Mouse (Mus musculus) hindbrain, embryonic 13.5 days (tissue): Measurements from ENCODE around the gene Rgl2. TPM values are rescaled to one million over a fixed set of nuclear protein-coding genes. Genes with fewer than 3 reads are reported as not detected.

Experiments
- ATAC-seq: fragments of 200-750 bp; cut with Nextera tagmentation; 2 replicates; pipeline ENCODE4 v1.8.0; 2017; ENCODE audit warnings: moderate TSS enrichment; ENCODE audit not compliant: low FRiP score
- H3K27ac ChIP-seq: fragments of 300-500 bp; sonication (generic); 2 replicates; pipeline ENCODE4 v1.5.1; 2015; ENCODE audit warnings: inconsistent platforms, mild to moderate bottlenecking, moderate library complexity
- H3K27me3 ChIP-seq: fragments of 300-500 bp; sonication (generic); 2 replicates; pipeline ENCODE4 v1.6.1; 2015; ENCODE audit warnings: mild to moderate bottlenecking, inconsistent platforms
- H3K36me3 ChIP-seq: fragments of 300-500 bp; sonication (generic); 2 replicates; pipeline ENCODE4 v1.6.1; 2015; ENCODE audit warnings: mild to moderate bottlenecking, inconsistent platforms
- H3K4me1 ChIP-seq: fragments of 300-500 bp; sonication (generic); replicated peaks from 2 replicates; pipeline ENCODE4 v1.6.1; 2015; ENCODE audit warnings: inconsistent platforms
- H3K4me2 ChIP-seq: fragments of 300-500 bp; sonication (generic); 2 replicates; pipeline ENCODE4 v1.6.1; 2015; ENCODE audit warnings: inconsistent platforms, mild to moderate bottlenecking, moderate library complexity
- H3K4me3 ChIP-seq: fragments of 300-500 bp; sonication (generic); 2 replicates; pipeline ENCODE4 v1.5.1; 2015; ENCODE audit warnings: mild to moderate bottlenecking, inconsistent platforms
- H3K9ac ChIP-seq: fragments of 300-500 bp; sonication (generic); 2 replicates; pipeline ENCODE4 v1.6.1; 2015; ENCODE audit warnings: mild to moderate bottlenecking, inconsistent platforms
- H3K9me3 ChIP-seq: fragments of 300-500 bp; sonication (generic); 2 replicates; pipeline ENCODE4 v1.6.1; 2016; ENCODE audit warnings: inconsistent platforms
- WGBS: fragments of 180-500 bp; shearing (Covaris S2); methylation state at CpG from one replicate; pipeline ENCODE4 v1.1.7; 2015; 5-methylcytosine and 5-hydroxymethylcytosine counted together
- polyA plus RNA-seq: library from polyadenylated mRNA; unstranded; fragments of >200 nt; fragmentation: Nextera tagmentation; extraction: Ambion mirVana; gene quantifications from 2 replicates; pipeline ENCODE4 v1.2.1, GENCODE M21; 2015

Gene Rgl2
- polyA plus RNA-seq, 1 experiment from 2014 or later, result 56.7 TPM

DNA sequence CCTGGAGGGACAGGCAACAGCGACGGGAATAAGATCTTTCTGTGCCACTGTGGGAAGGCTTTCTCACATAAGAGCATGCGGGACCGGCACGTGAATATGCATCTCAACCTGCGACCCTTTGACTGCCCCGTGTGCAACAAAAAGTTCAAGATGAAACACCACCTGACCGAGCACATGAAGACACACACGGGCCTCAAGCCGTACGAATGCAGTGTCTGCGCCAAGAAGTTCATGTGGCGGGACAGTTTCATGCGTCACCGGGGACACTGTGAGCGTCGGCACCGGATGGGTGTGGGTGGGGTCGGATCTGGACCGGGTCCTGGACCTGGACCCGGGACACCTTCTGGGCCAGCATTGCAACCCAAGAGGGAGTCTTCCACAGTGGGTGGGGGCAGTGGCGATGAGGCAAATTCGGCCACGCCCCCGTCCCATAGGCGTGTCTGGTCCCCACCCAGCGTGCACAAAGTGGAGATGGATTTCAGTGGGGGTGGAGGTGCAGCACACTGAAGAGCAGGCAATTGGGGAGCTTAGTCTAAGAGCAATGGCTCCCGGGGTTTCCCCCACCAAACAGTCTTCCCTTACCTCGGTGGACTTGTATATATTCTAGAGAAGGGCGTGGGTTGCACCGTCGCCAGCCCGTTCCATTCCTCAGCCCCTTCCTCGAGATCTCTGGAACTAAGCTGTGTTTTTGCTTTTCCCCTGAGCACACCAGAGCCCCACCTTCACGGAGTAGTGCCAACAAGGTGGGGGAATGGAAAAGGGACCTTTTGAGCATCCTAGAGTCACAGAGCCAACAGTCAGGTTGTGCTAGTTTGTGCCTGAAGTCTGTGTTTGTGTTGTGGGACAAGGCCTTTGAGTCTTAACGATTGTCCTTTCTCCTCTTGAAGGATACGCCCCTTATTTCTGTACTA, 10.8 kb upstream of the Rgl2 start:
- Histone ChIP-seq H3K9ac (peak overlapping the region; percentile 74), H3K27me3 (peaks cover 14% of the 10 kb centered on the region), H3K9me3 (no peaks in the 10 kb centered on the region), H3K4me1 (peaks cover 69% of the 10 kb centered on the region), H3K27ac (no peak overlapping the region), H3K4me3 (peak overlapping the region; percentile 45), H3K36me3 (peaks cover 27% of the 10 kb centered on the region), H3K4me2 (peak overlapping the region; percentile 73)
- ATAC-seq, result no peak
- WGBS, result 59% methylated on average over 37 of the region's 37 CpGs

DNA sequence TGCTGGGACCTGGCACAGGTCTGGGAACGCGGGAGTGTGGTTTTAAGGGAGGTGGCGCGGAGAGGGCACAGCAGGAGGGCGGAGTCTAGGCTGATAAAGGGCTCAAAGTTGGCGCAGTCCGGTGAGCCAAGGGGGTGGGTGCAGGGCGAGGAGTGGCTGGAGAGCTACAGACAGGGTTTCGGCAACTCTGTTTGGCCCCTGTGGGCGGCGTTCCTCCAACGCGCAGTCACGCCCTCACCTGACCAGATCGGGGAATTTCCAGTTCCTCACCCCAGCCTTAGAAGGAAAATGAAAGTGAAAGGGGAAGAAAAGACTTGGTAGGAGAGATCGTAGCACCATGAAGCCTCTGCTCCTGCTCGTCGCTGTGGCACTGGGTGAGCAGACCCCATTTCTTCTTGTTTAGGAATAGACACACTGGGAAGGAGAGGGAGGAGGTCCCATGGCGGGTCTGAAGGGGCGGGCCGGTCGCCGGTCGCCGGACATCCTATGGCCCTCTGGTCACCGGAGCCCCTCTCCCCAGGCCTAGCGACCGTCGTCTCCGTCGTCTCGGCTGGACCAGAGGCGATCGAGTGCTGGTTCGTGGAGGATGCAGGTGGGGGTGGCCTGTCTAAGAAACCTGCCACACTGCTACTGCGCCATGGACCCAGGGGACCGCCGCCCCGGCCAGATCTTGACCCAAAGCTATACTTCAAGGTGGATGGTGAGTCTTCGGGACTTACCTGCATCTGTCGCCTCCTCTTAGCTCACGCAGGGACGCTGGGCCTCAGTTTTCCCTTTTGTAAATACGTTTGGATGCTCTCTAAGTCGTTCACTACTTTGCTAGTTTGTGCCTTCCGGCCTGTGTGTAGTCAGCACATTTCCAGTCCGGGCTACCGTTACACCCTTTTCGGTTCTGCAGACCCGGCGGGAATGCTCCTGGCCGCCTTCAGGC, 9.7 kb upstream of the Rgl2 start:
- Histone ChIP-seq H3K9ac (peak overlapping the region; percentile 74), H3K4me3 (peak overlapping the region; percentile 45), H3K27ac (peak overlapping the region; percentile 62), H3K9me3 (no peaks in the 10 kb centered on the region), H3K4me2 (peak overlapping the region; percentile 73), H3K36me3 (peaks cover 16% of the 10 kb centered on the region), H3K27me3 (peaks cover 14% of the 10 kb centered on the region), H3K4me1 (peaks cover 60% of the 10 kb centered on the region)
- ATAC-seq, result no peak
- 1% methylated on average over 50 of the region's 52 CpGs for WGBS

DNA sequence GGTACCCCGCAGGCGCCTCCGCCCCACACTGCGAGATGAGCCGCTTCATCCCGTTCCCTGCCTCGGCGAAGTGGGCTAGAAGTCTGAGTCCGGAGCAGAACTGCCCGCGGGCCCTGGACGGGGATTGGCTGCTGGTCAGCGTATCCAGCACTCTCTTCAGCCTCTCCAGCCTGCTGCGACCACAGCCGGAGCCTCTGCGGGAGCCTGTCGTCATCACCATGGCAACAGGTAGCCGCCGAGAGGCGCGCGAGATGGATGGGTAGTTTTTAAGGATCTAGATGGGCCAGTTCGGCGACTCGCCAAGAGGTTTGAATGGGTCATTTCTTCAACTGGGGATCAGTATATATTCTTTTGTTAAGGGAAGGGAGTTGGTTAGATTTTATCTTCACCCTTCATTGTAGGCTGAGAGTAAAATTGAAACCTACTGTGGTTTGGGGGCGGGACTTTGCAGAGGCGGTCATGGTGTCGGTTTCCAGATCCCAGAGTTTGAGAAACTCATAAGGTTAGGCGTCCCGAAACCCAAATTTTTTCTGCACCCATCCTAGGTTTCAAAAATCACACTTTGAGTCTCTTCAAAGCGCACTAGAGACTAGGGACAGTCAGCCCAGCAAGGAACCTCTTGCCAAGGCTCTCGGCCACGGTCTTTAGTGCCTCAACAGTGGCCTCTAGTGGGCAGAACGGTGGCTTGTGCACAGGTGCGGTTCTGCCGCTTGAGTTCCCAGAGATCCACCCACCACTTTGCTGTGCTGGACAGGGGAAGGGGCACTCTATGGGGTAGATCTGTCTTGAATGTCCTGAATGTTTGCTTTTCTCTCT, 8.9 kb upstream of the Rgl2 start:
- H3K27me3 ChIP-seq, result peaks cover 14% of the 10 kb centered on the region
- ATAC-seq, result no peak

DNA sequence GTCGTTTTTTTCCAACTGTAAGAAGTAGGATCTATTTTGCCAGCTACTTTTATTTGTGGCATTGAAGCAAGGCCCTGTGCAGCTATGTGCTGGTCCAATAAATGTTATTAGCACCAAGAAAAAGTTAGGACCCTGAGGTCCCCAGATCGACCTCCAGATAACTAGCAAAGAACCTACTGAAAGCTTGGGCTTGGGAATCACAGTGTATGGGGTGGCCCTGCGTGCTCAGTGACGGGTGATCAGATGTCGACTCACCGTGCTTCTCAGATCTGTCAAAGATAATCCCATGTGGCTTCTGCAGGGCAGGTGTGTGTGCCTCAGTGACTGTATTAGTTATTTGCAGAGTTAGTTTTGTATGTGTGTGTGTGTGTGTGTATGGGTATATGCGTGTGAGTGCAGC, 8.0 kb upstream of the Rgl2 start:
- Histone ChIP-seq H3K4me3 (no peak overlapping the region), H3K9ac (no peak overlapping the region), H3K9me3 (no peaks in the 10 kb centered on the region), H3K4me2 (no peak overlapping the region), H3K4me1 (peaks cover 51% of the 10 kb centered on the region), H3K27me3 (peaks cover 14% of the 10 kb centered on the region), H3K36me3 (peaks cover 25% of the 10 kb centered on the region), H3K27ac (no peak overlapping the region)
- WGBS, result 86% methylated on average over 7 of the region's 7 CpGs
- no peak for ATAC-seq

More for the DNA sequence above, 8.9 kb upstream of the Rgl2 start:
- Histone ChIP-seq H3K9ac (peak overlapping the region; percentile 74), H3K4me1 (peaks cover 51% of the 10 kb centered on the region), H3K36me3 (peaks cover 17% of the 10 kb centered on the region), H3K4me3 (peak overlapping the region; percentile 45), H3K9me3 (no peaks in the 10 kb centered on the region), H3K4me2 (peak overlapping the region; percentile 73), H3K27ac (peak overlapping the region; percentile 62)
- WGBS, result under 1% methylated on average over 36 of the region's 36 CpGs

DNA sequence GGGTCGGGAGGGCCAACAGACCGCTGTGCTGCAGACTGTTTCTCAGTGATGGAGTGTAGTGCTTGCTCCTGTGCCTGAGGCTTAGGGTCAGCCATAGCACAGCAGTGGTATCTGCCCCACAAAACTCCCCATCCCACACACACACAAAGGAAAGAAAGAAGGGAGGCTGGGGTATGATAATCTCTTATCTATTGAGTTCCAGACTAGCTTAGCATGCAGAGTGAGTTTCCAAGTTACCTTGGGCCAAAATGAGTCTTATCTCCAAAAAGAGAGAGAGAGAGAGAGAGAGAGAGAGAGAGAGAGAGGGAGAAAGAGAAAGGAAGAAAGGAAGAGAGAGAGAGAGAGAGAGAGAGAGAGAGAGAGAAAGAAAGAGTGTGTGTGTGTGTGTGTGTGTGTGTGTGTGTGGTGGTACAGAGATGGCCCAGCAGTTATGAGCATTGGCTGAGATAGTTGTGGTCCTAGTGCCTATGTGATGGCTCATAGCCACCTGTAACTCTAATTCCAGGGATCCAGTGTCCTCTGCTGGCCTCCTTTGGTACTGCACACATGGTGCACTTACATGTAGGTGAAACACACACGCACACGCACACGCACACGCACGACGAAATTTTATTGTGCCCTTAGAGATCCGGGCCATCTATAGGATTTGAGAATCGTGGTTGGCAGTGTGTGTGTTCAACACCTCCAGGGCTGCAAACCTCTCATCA, 4.6 kb upstream of the Rgl2 start:
- peaks cover 22% of the 10 kb centered on the region for H3K36me3 ChIP-seq
- no peak overlapping the region for H3K27ac ChIP-seq
- no peak for ATAC-seq
- H3K9ac ChIP-seq, result no peak overlapping the region
- WGBS, result 84% methylated on average over 10 of the region's 10 CpGs
- peaks cover 34% of the 10 kb centered on the region for H3K4me1 ChIP-seq
- H3K27me3 ChIP-seq, result 0 out of 2 replicates have a peak, but pooled peaks cover under 1% of the 10 kb centered on the region
- no peaks in the 10 kb centered on the region for H3K9me3 ChIP-seq
- no peak overlapping the region for H3K4me2 ChIP-seq
- no peak overlapping the region for H3K4me3 ChIP-seq

DNA sequence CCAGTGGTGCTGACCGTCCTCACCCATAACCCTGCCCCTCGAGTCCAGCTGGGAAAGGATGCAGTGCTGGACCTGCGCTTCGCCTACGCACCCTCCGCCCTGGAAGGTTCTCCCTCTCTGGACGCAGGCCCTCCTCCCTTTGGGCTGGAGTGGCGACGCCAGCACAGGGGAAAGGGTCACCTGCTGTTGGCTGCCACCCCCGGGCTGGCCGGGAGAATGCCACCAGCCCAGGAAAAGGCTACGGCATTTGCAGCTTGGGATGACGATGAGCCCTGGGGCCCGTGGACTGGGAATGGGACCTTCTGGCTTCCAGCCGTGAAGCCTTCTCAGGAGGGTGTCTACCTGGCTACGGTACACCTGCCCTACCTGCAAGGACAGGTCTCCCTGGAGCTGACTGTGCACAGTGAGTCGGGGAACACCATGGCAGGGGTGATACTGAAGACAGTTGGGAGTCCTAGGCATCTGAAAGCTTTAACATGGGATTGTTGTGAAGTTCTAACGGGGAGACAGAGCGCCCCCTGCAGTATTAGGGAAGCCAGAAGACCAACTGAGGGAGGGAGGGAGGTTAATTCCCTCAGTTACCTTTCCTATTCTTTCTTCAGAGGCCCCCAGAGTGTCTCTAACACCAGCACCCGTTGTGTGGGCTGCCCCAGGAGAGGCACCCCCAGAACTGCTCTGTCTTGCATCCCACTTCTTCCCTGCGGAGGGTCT, 3.8 kb upstream of the Rgl2 start:
- no peaks in the 10 kb centered on the region for H3K9me3 ChIP-seq
- peaks cover 28% of the 10 kb centered on the region for H3K4me1 ChIP-seq
- H3K4me3 ChIP-seq, result no peak overlapping the region
- H3K4me2 ChIP-seq, result no peak overlapping the region
- ATAC-seq, result no peak
- WGBS, result 84% methylated on average over 21 of the region's 21 CpGs
- no peak overlapping the region for H3K9ac ChIP-seq
- H3K36me3 ChIP-seq, result peaks cover 22% of the 10 kb centered on the region
- no peak overlapping the region for H3K27ac ChIP-seq
- H3K27me3 ChIP-seq, result no peaks in the 10 kb centered on the region

DNA sequence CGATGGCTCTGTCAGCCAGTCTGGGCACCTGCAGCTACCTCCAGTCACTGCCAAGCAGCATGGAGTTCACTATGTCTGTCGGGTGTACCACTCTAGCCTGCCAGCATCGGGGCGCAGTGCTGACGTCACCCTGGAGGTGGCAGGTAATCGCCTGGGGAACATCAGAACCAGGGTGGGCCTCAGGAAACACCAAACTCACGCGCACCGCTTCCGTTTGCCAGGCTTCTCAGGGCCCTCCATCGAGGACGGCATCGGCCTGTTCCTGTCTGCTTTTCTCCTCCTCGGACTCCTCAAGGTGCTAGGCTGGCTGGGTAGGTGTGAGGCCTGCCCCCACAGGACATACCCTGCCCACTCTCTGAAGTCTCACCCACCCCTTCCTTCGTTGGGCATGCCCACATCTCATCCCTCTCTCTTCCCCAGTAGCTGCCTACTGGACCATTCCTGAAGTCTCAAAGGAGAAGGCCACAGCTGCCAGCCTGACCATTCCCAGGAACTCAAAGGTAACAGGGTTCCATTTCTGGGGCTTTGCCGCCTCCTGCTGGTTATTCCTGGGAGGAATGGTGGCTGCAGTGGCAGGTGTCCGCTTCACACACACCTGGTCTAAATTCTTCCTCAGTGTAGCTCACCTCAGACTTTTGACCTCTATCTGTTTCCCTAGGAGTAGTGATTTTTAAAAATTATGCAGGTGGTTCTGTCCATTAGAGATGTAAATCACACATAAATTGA, 3.0 kb upstream of the Rgl2 start:
- Histone ChIP-seq H3K4me3 (no peak overlapping the region), H3K9me3 (no peaks in the 10 kb centered on the region), H3K27ac (no peak overlapping the region), H3K27me3 (no peaks in the 10 kb centered on the region), H3K4me2 (no peak overlapping the region), H3K36me3 (peaks cover 22% of the 10 kb centered on the region), H3K4me1 (peaks cover 28% of the 10 kb centered on the region), H3K9ac (no peak overlapping the region)
- WGBS, result 80% methylated on average over 17 of the region's 17 CpGs
- no peak for ATAC-seq

DNA sequence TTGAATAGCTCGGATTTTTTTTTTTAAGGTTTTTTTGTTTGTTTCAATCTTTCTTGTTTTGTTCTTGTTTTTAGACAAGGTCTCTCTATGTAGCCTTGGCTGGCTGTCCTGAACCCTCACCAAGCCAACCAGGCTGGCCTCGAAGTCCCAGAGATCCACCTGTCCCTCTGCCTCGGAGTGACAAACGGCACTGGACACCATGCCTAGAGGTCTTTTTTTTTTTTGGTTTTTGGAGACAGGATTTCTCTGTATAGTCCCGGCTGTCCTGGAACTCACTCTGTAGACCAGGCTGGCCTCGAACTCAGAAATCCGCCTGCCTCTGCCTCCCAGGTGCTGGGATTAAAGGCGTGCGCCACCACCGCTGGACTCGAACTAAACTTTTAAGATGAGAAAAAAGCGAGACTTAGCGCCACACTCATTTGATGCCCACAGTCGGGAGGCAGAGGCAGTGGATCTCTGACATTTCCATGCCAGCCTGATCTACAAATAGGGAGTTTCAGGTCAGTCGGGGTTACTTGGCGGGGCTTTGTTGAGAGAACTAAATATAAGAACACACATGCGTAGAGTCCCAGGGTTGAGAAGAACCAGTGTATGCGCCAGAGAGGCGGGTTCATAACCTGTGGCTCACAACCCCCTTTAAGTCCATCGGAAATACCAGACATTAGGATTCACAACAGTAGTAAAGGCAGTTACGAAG, 944 bp upstream of the Rgl2 start:
- Histone ChIP-seq H3K36me3 (peaks cover 35% of the 10 kb centered on the region), H3K4me2 (peak overlapping the region; percentile 99), H3K4me1 (peaks cover 31% of the 10 kb centered on the region), H3K9ac (peak overlapping the region; percentile 95), H3K4me3 (peak overlapping the region; percentile 90), H3K27ac (peak overlapping the region; percentile 76; the same call in 1 of the 2 replicates), H3K9me3 (no peaks in the 10 kb centered on the region), H3K27me3 (no peaks in the 10 kb centered on the region)
- no peak for ATAC-seq
- 67% methylated on average over 21 of the region's 21 CpGs for WGBS

DNA sequence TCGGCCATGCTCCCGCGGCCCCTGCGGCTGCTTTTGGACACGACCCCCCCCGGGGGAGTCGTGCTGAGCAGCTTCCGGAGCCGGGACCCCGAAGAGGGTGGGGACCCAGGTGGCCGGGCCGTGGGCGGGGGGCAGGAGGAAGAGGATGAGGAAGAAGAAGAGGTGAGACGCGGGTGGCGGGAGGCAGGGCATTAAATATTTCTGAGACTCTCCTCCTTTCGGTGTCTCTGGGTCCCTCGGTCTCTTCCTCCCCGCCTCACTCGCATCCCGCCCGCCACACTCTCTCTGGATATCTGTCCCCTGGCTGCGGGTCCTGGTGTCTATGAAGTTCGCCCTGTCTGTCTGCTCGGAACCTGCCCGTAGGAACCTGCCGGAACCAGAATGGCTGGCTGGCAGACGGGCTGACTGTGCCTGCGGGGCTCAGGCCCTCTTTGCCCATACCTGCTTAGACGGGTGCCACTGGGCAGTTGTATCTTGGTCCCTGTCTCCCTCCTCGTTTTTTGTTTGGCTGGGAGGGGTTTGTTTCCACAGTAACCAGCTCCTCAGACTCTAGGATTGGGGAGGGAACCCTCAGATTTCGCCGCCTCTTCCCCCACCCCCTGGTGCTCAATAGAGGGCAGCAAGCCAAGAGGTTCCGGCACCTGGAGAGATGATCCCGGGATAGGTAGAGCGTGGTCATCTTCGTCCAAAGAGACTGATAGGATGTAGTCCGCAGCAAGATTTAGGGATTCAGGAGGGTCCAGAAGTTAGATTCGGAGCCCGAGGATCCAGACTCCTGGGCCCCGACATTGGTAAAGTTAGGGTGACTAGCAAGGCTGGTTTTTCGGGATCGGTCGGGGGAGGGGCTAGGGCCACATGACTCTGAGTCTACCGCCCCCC, 1.2 kb downstream of the Rgl2 start:
- H3K4me2 ChIP-seq, result peak overlapping the region; percentile 99
- H3K27me3 ChIP-seq, result no peaks in the 10 kb centered on the region
- ATAC-seq, result 0 out of 2 replicates have a peak, but pooled peaks have one; percentile 4
- no peaks in the 10 kb centered on the region for H3K9me3 ChIP-seq
- peak overlapping the region; percentile 90 for H3K4me3 ChIP-seq
- H3K4me1 ChIP-seq, result peaks cover 31% of the 10 kb centered on the region
- H3K9ac ChIP-seq, result peak overlapping the region; percentile 95
- H3K36me3 ChIP-seq, result peaks cover 48% of the 10 kb centered on the region
- WGBS, result under 1% methylated on average over 45 of the region's 45 CpGs
- H3K27ac ChIP-seq, result peak overlapping the region; percentile 97
